Mouse (Mus musculus) layer of hippocampus, adult 9-11 months (tissue): ENCODE measurements around the gene Dgcr2.
A peak's percentile ranks its signal among the peaks of the same experiment; 100 is the strongest.

ENCODE experiments used
- DNase-seq: peaks from one replicate; pipeline ENCODE4 v3.0.0; 2022

Dgcr2 gene

DNA sequence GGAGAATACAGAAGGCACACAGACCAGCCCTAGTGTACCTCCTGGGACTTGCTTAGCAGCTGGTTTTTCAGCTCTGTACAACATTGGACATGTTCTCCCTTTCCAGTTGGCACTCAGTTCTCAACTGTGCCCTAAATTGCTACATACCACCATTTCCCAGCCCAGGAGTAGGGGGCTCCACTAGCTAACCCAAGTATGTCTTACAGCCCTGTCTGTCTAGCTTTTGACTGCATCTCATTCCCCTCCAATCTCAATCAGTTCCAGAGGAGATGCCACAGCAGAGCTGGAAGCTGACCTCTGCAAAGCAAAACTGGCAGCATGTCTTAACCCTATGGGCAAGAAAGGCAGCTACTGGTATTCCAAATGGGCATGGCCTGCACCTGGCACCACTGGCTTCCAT, 2.3 kb downstream of the Dgcr2 start:
- no peak for DNase-seq

- DNase-seq, result no peak
These were observed 4.4 kb downstream of the Dgcr2 start, which contains the start of gene Tssk1 for GRCm38 (mm10) chr16:17893923-17894322. Tssk1 (plus strand) TSS chr16:17894223.

- DNase-seq, result no peak
These were observed 5.8 kb downstream of the Dgcr2 start for GRCm38 (mm10) chr16:17892606-17893005.

DNA sequence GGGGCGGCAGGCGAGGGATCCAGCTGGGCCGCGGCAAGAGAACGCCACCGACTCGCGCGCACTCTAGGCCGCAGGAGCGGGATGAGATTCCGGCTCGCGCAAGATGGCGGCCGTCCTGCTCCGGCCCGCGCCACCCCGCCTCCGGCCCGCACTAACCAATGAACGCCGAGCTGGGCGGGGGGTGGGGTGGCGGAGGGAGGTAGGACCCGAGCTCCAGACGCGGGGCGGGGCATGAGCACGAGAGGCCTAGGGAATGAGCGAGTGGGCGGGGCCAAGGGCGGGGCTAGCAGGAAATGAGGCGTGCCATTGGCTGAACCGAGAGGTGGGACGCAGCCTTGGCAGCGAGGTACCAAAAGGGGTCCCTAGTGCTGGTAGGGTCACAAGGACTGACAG, 6.8 kb downstream of the Dgcr2 start, which contains the start of gene Gm20518:
Gene Gm20518 (minus strand): TSS at position 105 of the 393 bp plus-strand sequence.
- DNase-seq, result peak; percentile 99

DNA sequence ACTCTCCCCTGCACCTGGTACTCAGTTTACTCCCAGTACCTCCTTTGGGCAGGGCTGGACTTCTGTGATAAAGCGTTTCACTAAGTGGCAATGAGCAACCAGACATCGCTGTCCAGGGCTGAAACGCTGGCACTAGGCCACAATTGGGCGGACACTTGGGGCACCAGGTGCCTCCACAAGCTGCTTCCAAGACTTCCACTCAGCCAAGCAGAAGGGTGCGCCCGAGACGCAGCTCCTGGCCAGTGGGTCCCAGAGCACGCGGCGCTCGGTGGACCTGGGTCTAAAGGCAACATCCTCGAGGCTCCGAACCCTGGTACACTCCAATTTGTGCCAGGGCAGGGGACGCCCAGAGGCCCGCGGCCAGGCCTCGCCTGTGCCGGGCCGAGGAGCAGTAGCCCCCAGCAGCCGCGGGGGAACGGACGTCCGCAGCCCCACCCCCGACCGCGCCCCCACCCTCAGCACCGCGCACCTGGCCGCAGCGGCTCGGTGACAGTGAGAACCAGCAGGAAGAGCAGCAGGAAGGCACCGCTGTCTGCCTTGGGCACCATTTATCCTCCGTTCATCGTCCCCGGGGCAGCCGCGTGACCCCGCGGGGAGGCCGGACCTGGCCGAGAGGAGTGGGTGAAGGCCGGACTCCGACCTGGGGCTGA, 7.3 kb downstream of the Dgcr2 start:
- peak; percentile 52 for DNase-seq

DNA sequence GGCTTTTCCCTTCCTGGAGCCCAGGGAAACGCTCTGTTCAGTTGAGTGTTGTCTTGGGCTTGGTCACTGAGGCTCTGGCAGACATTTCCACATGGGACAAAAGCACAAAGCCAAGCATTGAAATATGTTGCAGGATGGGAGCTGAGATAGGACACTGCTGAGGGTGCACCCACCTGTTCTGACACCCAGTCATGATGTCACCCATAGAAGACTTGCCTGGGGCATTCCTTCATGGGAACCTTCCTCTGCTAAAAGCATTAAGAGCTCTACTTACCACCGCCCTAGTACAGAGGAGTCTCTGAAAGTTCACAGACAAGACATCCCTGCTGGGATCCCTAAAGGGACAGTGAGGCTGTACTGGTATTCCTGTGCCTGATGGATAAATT, 8.0 kb downstream of the Dgcr2 start:
- DNase-seq, result no peak

DNA sequence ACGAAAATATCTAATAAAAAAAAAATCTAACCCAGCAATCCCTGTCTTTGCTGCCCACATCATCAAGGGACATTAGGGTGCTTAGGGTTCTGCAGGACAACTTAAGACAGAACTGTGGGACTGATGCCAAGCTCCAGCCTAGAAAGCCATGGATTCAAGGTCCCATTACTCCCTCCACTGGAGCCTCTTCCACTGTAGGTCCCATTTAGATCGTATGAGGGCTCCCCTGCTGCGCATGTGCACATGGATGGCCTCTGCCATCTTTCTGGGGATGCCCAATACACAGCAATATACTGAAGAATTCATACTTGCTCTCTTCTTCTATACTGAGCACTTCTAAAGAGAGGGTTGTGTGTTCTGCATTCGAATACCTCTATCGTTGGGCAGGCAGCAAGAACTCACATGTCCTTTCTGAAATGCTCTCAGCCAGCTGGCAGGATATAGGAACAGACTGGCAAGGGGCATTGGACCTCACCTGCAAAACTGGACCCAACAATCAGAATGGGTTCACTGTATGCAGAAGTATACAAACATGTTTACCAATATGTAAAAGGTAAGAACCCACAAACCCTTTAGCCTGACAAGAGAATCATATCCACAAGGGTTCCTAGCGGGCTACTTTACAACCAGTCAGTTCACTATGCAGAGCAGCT, 8.5 kb downstream of the Dgcr2 start:
- DNase-seq, result no peak

- no peak for DNase-seq
These were observed 14.2 kb downstream of the Dgcr2 start for GRCm38 (mm10) chr16:17884116-17884515.

DNA sequence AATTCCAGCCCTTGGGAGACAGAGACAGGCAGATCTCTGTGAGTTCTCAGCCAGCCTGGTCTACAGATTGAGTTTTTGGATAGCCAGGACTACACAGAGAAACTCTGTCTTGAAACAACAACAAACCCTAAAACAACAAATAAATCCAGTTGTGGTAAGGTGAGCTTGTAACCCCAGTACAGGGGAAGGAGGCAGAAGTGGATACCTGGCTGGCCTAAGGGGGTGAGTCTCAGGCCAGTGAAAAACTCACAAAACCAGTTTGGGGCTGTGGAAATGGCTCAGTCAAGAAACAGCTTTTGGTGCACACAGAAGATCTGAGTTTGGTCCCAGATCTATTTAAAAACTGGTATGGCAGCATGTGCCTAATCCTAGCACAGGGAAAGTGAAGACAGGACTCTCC, 16.2 kb downstream of the Dgcr2 start:
- DNase-seq, result no peak

DNA sequence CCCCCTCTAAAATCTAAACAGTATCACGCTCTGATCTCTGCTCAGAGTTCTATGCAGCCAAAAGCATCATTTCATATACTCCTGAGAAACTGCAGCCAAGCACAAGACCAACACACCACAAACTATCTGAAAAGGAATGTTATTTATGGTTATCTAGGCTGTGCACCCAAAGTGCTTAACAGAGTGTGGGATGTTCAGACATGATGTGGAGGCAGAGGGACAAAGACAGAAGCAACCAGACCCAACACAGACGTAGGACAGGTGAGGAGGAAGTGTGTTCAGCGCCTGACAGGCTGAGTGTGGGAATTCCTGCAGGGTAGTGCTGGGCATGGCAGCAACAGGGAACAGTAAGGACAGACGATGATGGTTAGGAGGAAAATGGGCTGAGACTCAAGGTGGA, 18.8 kb downstream of the Dgcr2 start:
- DNase-seq, result no peak

DNA sequence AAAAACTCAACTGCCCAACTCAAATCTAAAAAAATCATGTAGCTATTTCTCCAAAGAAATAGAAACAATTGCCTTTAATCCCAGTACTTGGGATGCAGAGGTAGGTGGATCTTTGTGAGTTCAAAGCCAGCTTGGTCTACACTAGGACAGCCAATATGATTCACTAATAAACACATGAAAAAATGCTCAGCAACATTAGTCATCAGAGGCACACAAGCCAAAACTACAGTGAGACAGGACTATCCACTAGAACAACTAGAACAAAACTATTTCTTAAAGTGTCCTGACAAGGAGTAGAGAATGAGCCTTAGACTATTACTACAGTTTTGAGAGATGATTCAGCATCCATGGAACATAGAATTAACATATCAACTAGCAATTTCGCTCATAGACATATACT, 22.3 kb downstream of the Dgcr2 start:
- no peak for DNase-seq

GRCm38 (mm10) chr16:17875174-17875573, 23.2 kb downstream of the Dgcr2 start:
- DNase-seq, result no peak

- no peak for DNase-seq
These were observed 25.4 kb downstream of the Dgcr2 start for GRCm38 (mm10) chr16:17872995-17873394.

- no peak for DNase-seq
These were observed 27.1 kb downstream of the Dgcr2 start for GRCm38 (mm10) chr16:17871248-17871647.

GRCm38 (mm10) chr16:17865770-17866169, 32.6 kb downstream of the Dgcr2 start:
- DNase-seq, result no peak

- DNase-seq, result no peak
These were observed 33.1 kb downstream of the Dgcr2 start for GRCm38 (mm10) chr16:17865293-17865692.

DNA sequence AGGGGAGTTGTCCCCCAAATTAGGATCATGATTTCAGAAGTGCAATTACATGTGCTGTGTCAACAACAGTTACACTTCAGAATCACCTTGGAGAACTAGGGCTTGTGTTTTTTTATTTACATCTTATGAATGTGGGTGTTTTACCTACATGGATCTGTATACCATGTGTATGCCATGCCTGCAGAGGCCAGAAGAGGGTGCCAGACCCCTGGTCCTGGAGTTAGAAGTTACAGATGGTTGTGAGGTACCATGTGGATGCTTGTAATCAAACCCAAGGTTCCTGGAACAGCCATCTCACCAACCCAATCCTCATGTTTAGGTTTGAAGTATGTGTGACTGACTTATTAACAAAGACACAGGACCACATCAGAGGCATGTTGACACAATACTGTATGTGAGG, 39.8 kb downstream of the Dgcr2 start:
- DNase-seq, result no peak

GRCm38 (mm10) chr16:17857157-17857556, 41.2 kb downstream of the Dgcr2 start:
- no peak for DNase-seq

GRCm38 (mm10) chr16:17853263-17853662, 45.1 kb downstream of the Dgcr2 start:
- no peak for DNase-seq

GRCm38 (mm10) chr16:17851860-17852259, 46.5 kb downstream of the Dgcr2 start:
- DNase-seq, result peak; percentile 53

- no peak for DNase-seq
These were observed 47.0 kb downstream of the Dgcr2 start for GRCm38 (mm10) chr16:17851331-17851730.

GRCm38 (mm10) chr16:17849486-17849885, 48.9 kb downstream of the Dgcr2 start:
- DNase-seq, result no peak

DNA sequence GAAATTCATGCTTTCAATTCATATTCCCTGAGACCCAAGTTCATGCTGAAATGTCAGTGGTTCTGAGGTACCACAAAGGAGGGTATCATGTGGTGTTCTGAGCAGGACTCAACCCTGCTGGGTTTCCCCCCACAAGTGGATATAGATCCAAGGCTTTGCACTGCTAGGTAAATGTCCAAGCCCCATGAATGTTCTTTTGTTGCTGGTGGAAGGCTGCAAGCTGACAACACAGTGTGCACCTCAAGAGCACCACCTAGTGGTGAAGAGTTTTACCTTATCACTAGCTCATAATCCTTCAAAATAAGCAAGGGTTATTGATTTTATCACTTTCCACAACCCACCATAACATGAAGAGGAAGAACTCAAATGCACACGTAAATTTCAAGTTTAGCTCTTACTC, 49.4 kb downstream of the Dgcr2 start:
- DNase-seq, result no peak

GRCm38 (mm10) chr16:17848431-17848830, 49.9 kb downstream of the Dgcr2 start:
- DNase-seq, result no peak
